Mouse (Mus musculus): ENCODE data around the gene Exph5.

GRCm38 (mm10) chr9:53399537-53399936, 98.1 kb downstream of the Exph5 start:
- no peak for TF ChIP-seq CTCF (IDR thresholded peaks at IDR 0.05; ENCODE audit: low read depth)
- no peak for TF ChIP-seq EP300 (optimal IDR thresholded peaks at IDR 0.05)
